ENCODE assay signal across 9 mouse cellular contexts in the genomic region with DNA sequence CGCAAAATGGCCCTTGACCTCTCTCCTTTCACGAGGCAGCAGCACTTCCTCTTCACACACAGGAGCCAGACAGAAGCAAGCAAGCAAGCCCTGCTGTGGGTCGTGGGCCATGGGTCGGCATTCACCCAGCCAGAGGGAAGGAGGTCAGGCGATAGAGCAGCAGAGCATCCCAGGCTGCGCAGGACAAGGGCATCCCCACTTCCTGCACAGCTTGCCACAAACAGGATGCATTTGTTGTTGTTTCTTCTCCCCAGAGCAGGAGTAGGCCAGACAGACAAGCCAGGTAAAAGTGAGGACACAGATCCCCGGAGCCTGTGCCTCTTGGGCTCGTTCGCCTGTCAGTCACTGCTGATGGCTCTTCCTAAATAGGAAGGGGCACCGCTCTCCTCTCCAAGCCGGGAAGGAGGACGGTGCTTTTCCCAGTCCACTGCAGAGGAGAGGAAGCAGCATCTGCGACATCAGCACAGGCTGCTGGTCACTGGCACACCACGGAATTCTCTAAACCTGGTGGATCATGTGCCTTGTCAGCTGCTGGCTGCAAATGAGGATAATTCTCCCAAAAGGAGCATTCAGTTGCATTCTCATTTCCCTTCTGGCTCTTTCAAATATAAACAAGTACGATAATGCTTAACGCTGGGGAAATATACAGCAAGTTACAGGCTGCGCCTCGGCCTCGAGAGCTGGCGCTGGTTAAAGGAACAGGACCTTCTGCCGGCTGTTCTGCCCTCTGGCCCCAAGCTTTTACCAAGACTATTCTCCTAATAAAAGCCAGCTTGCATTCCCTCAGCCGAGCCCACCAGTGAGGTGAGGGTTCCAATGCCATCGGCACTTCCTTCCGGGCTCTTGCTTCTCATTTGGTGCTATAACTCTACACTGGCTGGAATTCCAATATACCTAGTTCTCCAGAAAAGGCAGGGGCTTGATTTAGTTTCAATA.
DNase-seq lines count a peak whose midpoint lies in the region; ATAC-seq and TF ChIP-seq lines count a peak whose summit lies in the region.
"Had no signal": no experiment of that assay in that cellular context is flagged by ENCODE, and none has a peak within 500 bp of the region (broad histone marks: within the 10 kb centered on the region; RNA-seq: fewer than 3 reads in every experiment).

No protein-coding gene starts in this region.

- WGBS in lung, embryonic 16.5 days: 36% methylated on average over 24 of the region's 24 CpGs
- 45% methylated on average over 24 of the region's 24 CpGs for WGBS in lung, adult 2 months
- WGBS in neural tube, embryonic 15.5 days: 41% methylated on average over 24 of the region's 24 CpGs

- no peak for DNase-seq in frontal cortex, postnatal 36 days (ENCODE audit: low spot score in 2 of 2)
- DNase-seq in lung, adult 2 months: no peak
- peak; percentile 30 for DNase-seq in hindlimb bud, embryonic 11.5 days (ENCODE audit: extremely low spot score, low read depth, low spot score)
- no peak for DNase-seq in urinary bladder, postnatal 14 days (ENCODE audit: low spot score)
- DNase-seq: cerebellum, adult 18-20 months had no signal

- H3K4me3 ChIP-seq in lung, embryonic 16.5 days (ENCODE audit: low read length): no peak overlapping the region
- H3K4me3 ChIP-seq in lung, adult 2 months (replicated peaks; ENCODE audit: extremely low read depth, low read depth, low read length): no peak overlapping the region
- no peak overlapping the region for H3K4me3 ChIP-seq in neural tube, embryonic 15.5 days (replicated peaks)

- peaks cover 15% of the 10 kb centered on the region; the same call in 1 of the 2 replicates for H3K4me1 ChIP-seq in lung, embryonic 16.5 days (replicated peaks; ENCODE audit: control insufficient read depth, insufficient read depth, low read length)
- peaks cover 6% of the 10 kb centered on the region for H3K4me1 ChIP-seq in lung, adult 2 months (ENCODE audit: control insufficient read depth, insufficient read depth, low read length)
- peaks cover 84% of the 10 kb centered on the region for H3K4me1 ChIP-seq in neural tube, embryonic 15.5 days

- TF ChIP-seq CTCF in lung, adult 2 months (IDR thresholded peaks at IDR 0.05; ENCODE audit: insufficient read depth, low read length): no peak

- H3K9me3 ChIP-seq in lung, embryonic 16.5 days (ENCODE audit: control insufficient read depth, low read length): no peaks in the 10 kb centered on the region
- H3K9me3 ChIP-seq in neural tube, embryonic 15.5 days (replicated peaks): no peaks in the 10 kb centered on the region

- 0 out of 2 replicates have a peak overlapping the region, but pooled peaks have one; percentile 4 for H3K27ac ChIP-seq in lung, embryonic 16.5 days (ENCODE audit: low read length)
- H3K27ac ChIP-seq in neural tube, embryonic 15.5 days (replicated peaks): peak overlapping the region; percentile 81

- no peak for TF ChIP-seq POLR2A in lung, adult 2 months (IDR thresholded peaks at IDR 0.05; ENCODE audit: borderline replicate concordance, extremely low read depth, low read depth, low read length)

- H3K36me3 ChIP-seq in lung, embryonic 16.5 days (ENCODE audit: control insufficient read depth, insufficient read depth, low read length): peaks cover 3% of the 10 kb centered on the region; the same call in 1 of the 2 replicates
- H3K36me3 ChIP-seq in neural tube, embryonic 15.5 days: no peaks in the 10 kb centered on the region

- no peak overlapping the region for H3K9ac ChIP-seq in lung, embryonic 16.5 days (ENCODE audit: low read length)
- no peak overlapping the region for H3K9ac ChIP-seq in neural tube, embryonic 15.5 days (replicated peaks)

- H3K27me3 ChIP-seq in lung, embryonic 16.5 days (ENCODE audit: control insufficient read depth, insufficient read depth, low read depth, low read length): no peaks in the 10 kb centered on the region
- H3K27me3 ChIP-seq in neural tube, embryonic 15.5 days (replicated peaks): no peaks in the 10 kb centered on the region

- ATAC-seq in frontal cortex, adult (ENCODE audit: low TSS enrichment): peak; percentile 69; the same call in 1 of the 2 replicates
- peak; percentile 54 for ATAC-seq in lung, embryonic 16.5 days (ENCODE audit: low read depth)
- ATAC-seq in neural tube, embryonic 15.5 days (ENCODE audit: low FRiP score): no peak
- no peak for ATAC-seq in inflammation-experienced regulatory T-cells, adult 6 months

- no peak overlapping the region for H3K4me2 ChIP-seq in lung, embryonic 16.5 days (ENCODE audit: low read depth, low read length)
- peak overlapping the region; percentile 0; the same call in 1 of the 2 replicates for H3K4me2 ChIP-seq in neural tube, embryonic 15.5 days

Comparison
In these comparisons a context has a peak if more than half of its experiments do, and no peak if none do; other contexts are left out.
1. ATAC-seq: peak in frontal cortex, adult (single experiment) and lung, embryonic 16.5 days (single experiment); none in neural tube, embryonic 15.5 days (single experiment) and inflammation-experienced regulatory T-cells, adult 6 months (single experiment).